Mouse (Mus musculus) left cerebral cortex, adult 11 months (tissue): ENCODE data around the gene Gpr108.

Experiments used
- DNase-seq: peaks from one replicate; pipeline ENCODE4 v3.0.0; 2022; ENCODE audit warnings: low spot score

Gene Gpr108

GRCm38 (mm10) chr17:57209330-57209729 lies 38.9 kb downstream of the Gpr108 start:
- no peak for DNase-seq

DNA sequence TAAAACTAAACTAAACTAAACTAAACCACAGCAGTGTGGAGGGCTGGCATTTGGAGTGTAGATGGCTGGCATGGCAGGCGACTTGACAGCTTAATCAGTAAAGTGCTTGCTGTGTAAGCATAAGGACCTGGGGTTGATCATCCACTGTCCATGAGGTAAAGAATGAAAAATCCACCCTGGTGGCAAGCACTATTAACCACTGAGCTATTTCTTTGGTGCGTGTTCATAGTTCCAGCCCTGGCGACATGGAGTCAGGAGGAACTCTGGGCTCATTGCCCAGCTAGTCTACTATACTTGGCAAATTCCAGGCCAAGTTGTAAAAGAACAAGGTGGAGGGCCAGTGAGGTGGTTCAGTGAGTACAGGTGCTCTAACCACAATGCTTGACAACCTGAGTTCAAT lies 40.3 kb downstream of the Gpr108 start:
- DNase-seq, result no peak

DNA sequence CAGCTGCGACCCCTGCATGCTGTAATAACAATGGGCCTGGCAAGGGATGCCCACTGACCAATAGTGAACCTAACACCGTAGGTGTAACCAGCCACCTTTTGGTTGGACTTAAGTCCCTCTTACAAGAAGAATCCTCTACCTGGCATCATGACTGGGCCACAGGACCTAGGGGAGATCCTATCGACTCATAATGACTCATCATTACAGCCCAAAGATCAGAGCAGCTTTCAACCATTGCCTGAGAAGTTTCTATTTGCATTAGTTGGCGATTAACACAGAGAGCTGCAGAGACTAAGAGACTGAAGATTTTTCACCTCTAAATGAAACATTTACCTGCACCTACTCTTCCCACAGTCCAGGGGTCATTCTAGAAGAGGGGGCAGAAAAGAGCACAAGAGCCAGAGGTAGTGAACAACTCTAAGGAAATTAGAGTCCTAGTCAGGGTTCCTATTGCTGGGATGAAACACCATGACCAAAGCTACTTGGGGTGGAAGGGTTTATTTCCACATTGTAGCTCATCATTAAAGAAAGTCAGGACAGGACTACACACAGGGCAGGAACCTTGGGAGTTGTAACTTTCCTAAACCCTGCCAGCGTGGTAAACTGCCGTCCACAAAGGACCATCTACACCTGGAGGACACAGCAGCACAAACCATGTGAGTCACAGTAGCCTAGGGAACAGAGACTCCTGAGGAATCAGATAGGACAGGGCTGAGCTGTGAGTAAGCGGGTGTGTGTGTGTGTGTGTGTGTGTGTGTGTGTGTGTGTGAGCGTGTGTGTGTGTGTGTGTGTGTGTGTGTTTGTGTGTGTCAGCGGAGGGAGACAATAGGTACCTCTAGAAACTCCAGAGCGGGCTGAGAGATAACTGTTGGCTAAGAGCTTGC lies 46.2 kb downstream of the Gpr108 start:
- no peak for DNase-seq

GRCm38 (mm10) chr17:57198252-57198651 lies 50.0 kb downstream of the Gpr108 start:
- DNase-seq, result no peak

DNA sequence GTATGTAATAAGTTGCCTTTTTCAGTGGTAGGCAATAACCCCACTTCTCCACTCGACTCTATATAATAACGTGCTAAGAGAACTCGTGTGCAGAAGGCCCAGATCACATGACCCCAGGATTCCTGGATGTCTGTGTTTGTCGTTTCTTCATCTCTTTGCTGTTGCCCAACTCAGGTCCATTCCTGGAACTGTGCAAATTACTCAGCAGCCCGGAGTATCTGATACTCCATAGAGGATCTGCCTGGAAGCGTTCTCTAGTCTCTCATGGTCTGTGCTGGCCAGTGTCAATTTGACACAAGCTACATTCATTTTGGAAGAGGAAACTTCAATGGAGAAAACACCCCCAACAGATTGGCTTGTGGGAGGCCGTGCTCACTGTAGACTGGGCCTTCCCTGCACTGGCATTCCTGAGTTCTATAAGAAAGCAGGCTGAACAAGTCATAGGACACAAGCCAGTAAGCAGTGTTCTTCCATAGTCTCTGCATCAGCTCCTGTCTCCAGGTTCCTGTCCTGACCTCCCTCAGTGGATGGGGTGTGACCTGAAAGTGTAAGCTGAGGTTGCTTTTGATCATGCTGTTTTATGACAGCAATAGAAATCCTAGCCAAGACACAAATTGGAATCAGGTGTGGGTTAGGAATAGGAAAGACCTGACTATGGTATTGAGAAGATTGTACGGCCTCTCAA lies 52.8 kb downstream of the Gpr108 start:
- no peak for DNase-seq

DNA sequence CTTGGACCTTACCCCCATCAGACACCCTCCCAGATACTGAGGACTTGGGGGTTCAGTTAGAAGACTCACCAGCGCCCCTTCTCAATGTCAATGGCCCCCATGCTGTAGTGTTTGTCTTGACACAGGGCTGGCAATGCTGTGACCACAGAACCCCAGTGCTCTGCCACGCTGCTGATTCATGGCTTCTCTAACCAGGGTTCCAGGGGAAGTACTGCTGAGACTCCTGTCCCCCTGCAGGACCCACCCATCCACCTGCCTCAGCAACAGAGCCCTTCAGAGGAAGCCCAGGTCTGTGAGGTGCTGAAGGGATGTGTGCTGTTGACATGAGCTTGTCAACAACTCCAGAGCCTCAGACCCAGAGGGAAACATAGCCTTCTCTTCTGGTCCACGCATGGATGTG lies 53.5 kb downstream of the Gpr108 start:
- DNase-seq, result no peak

- no peak for DNase-seq
These were observed 54.2 kb downstream of the Gpr108 start, which contains the start of gene Tnfsf14 for GRCm38 (mm10) chr17:57194041-57194507. Gene Tnfsf14, minus strand, starts transcription at chr17:57194177.

GRCm38 (mm10) chr17:57188510-57189192 lies 59.6 kb downstream of the Gpr108 start:
- no peak for DNase-seq

DNA sequence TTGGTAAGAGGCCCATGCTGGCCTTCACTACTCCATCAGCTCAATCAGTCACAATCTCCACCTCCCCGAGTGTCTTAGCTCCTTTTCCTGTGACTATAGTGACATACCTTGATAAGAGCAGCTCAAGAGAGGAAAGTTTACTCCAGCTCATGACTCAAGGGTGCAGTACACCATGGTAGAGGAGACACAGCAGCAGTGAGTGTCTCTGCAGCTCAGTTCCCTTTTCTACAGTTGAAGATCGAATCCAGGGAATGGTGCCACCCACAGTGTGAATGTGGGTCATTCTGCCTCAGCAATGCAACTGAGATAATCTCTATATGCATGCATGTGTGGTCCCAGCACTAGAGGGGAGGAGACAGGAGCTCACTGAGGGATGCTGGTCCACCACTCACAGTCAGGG lies 62.6 kb downstream of the Gpr108 start:
- no peak for DNase-seq
